Mouse (Mus musculus) C2C12 (cell line): ENCODE results near the gene Mkrn2os.

Experiments
- CEBPB ChIP-seq: IDR thresholded peaks from one replicate; pipeline ENCODE4 v1.6.1; 2011; ENCODE audit warnings: low read depth, mild to moderate bottlenecking, control low read depth, moderate library complexity
- CTCF ChIP-seq: IDR thresholded peaks from one replicate; pipeline ENCODE4 v1.5.1; 2011; ENCODE audit not compliant: control insufficient read depth, insufficient read depth, insufficient read length
- FOSL1 ChIP-seq: IDR thresholded peaks from one replicate; pipeline ENCODE4 v1.8.0; 2011; ENCODE audit warnings: mild to moderate bottlenecking, low read length; ENCODE audit not compliant: poor library complexity, insufficient read depth, severe bottlenecking
- MAX ChIP-seq: IDR thresholded peaks from one replicate; pipeline ENCODE4 v1.6.1; 2011; ENCODE audit warnings: mild to moderate bottlenecking, control low read depth
- MYOD1 ChIP-seq: IDR thresholded peaks from one replicate; pipeline ENCODE4 v1.6.1; 2011; ENCODE audit warnings: low read depth; ENCODE audit not compliant: control insufficient read depth, insufficient read length
- MYOG ChIP-seq: IDR thresholded peaks from one replicate; pipeline ENCODE4 v1.6.1; 2011; ENCODE audit not compliant: control insufficient read depth, insufficient read length; ENCODE audit errors: extremely low read depth
- USF1 ChIP-seq: IDR thresholded peaks from one replicate; pipeline ENCODE4 v1.6.1; 2011; ENCODE audit warnings: low read depth, mild to moderate bottlenecking, control low read depth, moderate library complexity

DNA sequence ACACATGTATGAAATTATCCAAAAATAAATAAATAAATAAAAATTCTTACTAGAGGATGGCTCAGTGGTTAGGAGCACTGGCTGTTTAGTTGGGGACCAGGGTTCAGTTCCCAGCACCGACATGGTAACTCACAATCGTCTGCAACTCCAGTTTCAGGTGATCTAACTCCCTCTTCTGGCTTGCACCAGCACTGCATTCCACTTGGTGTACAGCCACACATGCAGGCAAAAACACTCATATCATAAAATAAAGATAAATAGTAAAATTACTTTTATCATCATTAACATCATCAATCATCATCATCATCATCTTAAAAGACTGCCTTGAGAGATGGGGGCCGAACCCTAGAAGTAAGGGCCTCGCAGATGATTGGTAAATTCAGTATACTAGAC is 8.9 kb upstream of the Mkrn2os start:
- TF ChIP-seq CTCF (no peak), MYOG (no peak), MAX (no peak), USF1 (no peak), CEBPB (no peak), MYOD1 (no peak), FOSL1 (no peak)
